Mouse (Mus musculus) adipocyte (in vitro differentiated cells): ENCODE results near the gene Micu1.

Experiments used
- DNase-seq: peaks from one replicate; pipeline ENCODE4 v3.0.0-alpha.2; 2016; ENCODE audit warnings: low spot score

Gene Micu1

DNA sequence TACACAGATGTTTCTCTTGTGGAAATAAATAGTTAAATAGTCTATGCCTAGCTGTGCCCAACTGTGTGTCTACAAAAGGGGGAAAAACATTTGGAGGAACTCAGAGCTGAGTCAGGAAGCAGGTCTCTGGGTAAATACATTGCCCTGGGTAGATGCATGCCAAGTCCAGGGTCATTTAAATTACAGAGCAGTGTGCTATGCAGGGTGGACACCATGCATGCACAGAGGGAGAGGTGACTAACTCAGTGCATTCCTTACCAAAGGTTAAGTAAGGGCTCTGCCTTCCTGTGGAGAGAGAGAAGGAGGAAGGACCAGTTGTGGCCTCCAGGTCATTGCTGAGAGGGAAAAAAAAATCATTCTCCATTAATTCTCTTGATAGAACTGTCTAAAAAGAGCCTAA, 22.4 kb downstream of the Micu1 start:
- DNase-seq: no peak

DNA sequence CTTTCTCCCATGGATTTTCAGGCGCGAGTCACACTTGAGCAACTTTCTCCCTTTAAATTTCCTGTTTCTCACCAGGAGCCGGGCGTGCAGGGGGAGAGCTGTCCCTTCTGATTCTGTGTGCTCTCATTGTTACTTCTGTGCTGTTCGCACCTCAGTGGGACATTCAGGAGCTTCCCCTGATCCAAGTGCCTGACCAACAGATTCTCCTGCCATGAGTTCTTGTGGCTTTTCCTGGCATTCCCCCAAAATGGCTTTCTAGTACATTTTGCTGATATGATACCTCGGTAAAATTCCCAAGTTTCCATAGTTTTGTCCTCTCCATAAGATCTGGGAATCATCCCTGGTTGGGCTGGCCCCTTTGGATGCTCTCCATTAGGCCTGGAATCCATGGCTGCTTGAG, 25.0 kb downstream of the Micu1 start:
- DNase-seq: no peak

DNA sequence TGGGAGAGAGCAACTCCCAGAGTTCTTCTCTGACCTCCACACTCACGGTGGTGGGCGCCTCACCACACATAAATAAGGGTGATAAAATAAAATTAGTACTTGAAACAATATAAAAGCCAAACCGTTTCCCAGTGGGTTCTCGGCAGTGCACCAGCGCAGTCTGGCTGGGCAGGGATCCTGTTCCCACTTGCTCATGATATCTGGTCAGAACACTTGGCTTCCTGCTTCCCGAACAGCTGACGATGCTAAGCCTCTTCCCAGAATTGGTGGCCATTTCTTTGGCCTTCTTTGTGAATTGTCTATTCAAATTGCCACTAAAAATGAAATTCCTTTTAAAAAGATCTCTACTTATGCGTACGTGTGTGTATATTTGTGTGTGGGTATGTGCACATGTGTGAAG, 27.0 kb downstream of the Micu1 start:
- no peak for DNase-seq

DNA sequence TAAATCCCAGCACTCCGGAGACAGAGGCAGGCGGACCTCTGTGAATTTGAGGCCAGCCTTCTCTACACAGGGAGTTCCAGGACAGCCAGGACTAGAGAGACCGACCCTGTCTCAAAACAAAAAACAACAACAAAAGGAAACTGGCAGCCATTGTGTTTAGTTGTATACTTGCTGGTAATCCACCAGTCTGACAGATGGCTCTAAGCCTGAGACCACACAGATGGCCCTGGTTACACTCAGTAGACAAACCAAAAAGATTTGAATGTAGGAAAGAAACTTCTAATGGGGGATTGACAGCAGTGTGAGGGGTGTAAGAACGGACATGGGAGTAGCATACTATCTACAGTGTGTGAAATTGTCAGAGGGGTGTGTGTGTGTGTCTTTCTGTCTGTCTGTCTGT, 27.6 kb downstream of the Micu1 start:
- no peak for DNase-seq

DNA sequence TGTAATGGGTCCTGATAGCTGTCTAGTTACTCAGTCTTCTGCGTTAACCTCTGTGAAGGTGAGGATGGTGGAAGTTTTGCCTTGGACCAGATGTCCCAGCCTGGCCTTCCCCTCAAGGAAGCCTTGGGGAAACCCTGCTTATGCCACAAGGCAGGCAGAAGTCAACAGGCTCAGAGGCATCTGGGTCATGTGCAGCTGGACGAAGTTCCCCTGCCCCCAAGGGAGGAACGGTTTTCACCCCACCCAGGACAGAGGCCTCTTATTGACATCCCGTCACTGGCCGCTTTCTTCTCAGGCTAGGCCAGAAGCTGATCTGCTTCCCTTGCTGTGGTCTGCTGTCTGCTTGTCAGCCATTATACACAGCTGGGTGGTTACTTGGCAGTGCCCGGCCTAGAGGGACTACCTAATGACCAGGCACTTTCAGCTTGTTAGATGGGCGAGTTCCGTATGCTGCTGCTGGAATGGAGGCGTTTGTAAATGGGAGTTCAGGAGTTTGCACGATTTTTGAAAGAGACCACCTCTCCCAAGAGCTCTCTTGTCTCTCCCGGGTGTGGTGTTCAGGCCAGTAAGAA, 33.8 kb downstream of the Micu1 start:
- DNase-seq: no peak

DNA sequence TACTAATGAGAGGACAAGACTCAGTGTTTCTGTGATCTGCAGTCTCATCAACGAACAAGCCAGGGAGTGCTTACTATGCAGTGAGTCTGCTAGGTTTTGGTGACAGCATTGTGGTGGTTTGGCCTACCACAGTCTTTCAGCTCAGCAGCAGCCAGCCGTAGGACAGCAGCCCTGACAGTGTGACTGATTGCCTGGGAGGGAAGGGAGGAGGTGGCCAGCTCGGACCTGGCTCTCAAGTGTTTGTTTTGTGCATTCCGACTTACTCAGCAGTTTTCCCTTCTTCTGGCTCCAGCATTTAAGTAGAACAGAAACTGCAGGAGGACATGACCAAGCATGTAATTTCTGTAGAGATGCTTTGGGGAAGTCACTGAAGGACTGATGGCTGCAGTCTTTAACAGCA, 39.2 kb downstream of the Micu1 start:
- no peak for DNase-seq

DNA sequence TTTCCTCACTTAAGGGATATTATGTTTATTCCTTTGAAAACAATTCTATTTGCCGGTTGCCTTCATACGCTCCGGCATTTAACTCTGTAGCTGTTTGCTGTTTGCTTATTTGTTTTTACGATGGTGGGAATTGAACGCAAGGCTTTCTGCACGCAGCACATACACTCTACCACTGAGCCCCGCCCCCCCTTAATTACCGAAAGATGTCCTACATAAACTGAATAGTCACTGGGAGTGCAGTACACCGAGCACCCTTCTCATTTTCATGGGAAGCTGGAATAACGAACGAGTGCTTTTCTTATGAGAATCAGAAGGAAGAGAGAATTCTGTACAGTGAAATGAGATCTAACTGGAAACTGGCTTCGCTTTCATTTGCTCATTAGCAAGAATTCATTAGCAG, 41.1 kb downstream of the Micu1 start:
- DNase-seq: no peak

DNA sequence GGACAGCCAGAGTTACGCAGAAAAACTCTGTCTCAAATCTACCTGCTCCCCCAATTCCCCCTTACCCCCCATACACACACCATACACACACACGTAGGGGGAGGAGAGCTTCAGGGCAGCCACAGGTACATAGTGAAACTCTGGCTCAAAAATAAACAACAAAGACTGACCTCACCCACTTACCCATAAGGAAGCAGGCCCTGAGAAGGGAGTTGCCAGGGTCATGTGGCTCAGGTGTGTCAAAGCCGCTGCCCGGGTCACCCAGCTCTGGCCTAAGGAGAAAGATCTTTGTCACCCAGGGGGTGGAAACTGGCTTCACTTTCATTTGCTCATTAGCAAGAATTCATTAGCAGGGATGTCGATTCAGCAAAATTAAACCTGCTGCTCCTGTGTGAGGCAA, 41.7 kb downstream of the Micu1 start:
- no peak for DNase-seq

DNA sequence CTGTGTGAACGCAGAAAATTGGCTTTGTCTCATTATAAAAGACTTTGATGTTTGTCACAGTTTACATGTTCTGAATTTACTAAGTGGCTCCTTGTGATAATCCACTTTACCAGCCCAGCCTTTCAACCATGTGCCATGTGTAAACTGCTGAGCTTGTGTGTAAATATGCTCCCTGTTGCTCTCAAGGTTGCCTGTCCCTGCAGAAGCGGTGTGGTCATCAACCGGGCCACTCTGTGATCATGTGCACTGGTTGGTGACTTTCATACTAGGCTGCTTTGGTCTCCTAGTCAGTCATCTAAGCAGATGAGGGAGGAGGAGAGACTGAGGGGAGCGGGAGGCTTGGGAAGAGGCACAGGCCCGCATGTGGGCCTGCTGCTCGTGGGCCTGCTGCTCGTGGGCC, 45.1 kb downstream of the Micu1 start:
- no peak for DNase-seq

DNA sequence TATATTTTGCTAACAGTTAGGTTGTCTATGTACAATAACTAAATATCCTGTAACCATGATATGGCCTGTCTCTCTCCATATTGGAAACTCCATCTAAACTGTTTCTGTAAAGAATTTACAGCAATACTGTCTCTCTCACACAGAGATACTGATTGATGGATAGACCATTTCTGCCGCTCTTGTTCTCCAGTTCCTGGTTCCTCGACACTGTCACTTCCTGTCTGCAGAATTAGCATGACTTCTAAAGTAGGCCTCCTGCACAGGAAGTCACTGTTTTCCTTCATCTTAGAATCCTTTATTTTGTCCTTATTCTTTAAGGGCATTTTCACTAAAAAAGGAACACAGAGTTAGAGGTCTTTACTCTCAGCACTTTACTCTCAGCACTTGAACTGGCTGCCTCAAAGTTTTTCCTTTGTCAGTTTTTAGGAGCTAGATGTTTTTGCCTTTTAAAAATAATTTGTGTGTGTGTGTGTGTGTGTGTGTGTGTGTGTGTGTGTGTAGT, 46.5 kb downstream of the Micu1 start:
- no peak for DNase-seq

DNA sequence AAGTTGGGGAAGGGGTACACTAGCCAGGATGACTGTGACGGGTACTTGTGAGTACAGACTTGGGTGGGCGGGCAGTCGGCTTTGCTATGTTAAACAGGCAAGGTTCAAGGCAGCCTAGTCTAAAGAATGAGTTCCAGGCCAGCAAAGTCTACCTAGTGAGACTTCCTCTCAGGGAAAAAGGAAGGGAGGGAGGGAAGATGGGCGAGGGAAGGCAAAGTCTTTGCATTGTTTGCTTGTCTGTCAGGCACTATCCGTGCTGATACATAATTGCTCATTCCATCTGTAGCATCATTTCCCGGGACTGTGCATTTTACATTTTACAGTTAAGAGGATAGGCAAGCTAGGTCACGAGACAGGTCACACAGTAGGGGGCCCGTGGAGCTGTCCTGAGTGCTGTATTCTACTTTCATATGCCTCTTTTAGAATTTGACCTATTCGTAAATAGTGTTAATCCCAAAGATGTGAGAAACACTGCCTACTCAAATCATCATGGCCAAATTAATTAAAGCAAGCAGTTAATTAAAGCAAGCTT, 51.3 kb downstream of the Micu1 start:
- DNase-seq: no peak

DNA sequence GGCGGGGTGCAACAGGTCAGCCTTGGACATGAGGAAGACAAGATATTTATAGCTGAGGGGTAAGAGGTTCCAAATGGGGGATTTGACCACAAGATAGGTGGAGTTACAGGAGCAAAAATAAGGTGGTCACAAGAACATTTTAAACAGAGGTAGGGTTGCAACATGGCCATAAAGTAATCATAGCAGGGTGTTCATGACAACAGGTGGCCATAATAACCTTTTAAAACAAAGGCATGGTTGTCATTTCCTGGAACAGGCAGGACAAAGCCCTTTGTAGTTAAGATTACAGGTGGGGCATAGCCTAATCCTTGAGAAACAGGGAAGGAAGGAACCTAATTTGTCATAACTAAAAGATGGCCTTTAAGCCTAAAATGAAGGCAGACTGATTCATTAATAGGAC, 51.8 kb downstream of the Micu1 start:
- no peak for DNase-seq

DNA sequence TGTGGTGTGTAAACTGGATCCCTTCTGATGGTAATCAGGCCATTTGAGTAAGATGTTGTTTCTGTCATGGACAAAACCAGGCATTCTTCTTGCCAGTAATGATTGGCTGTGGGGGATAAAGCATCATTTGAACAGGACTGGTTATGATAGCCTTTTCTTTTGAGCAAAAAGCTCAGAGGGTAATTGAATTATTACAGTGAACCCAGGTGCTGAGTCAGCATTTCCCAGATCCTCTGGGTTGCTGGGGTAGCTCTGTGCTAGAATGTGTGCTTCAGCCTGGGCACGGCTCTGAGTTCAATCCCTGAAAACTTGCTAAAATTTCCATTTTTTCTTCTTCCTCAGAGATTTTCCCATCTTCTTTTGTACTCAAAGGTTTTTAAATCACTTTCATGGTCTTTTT, 52.6 kb downstream of the Micu1 start:
- DNase-seq: no peak

DNA sequence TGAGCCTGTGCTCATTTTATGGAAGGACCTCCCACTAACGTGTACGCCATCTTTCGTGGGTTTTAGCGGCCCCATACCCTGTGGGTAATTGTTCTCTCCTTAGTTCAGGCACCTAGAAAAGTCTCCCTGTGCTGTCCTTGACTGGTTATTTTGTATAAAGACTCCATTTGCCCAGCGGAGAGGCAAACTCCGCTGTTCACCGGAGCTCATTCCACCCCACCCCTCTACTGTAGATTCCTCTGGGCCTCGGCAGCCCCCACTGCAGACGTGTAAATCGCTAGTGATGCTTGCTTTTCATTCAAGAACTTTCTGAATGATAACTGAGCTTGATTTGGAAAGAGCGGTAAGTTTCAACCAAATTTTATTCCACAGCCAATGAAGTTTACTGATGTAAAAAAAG, 53.4 kb downstream of the Micu1 start:
- DNase-seq: no peak

DNA sequence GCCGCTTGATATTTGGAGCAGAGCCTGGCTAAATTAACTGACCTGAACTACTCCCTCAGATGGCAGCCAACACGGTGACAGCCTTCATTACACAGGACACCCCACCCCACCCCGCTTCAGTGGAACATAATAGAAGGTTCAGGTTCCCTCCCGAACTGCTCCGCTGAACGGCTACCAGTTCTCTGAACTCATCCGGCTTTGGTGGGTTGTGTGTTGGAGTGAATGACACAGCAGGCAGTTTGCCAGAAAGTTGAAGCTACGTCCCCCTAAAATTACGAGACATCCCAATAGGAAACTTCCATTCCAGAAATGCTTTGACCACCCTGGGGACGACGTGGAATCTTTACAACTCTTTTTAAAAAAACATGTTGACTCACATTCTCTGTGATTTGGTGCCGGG, 53.8 kb downstream of the Micu1 start:
- DNase-seq: no peak

DNA sequence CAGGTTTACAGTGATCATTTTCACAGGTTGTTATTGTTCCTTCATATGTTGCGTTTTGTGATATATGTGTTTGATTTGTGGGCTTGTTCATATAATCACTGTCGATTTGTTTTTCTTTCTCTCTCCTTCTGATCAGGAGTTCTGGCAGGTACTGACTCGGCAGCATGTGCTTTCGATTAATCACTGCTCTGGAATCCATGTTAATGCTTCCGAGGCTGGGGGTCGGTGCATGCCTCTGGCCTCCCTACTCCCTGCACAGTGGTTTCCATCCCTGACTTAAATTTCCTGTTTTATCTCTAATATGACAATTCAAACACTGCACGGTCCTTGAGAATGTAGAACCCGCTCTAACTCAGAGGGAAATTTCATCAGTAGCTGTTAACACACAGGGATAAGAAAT, 54.3 kb downstream of the Micu1 start:
- no peak for DNase-seq

DNA sequence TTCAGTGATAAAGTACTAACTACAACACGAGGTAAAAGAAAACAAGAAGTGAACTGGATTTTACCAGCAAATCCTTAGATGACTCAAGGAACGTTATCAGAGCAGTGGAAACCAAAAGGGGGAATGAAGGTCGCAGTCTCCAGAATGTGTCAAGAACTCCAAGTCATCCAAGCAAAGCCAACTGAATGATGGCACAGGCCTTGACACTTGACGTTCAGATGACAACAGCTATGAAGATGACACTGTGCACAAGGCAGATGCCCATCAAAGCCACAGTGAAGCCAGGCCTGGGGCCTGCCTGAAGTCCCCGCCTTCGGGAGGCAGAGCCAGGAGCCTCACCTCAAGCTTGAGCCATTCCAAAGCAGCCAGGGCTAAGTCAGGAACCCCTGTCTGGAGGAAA, 62.5 kb downstream of the Micu1 start:
- DNase-seq: no peak

DNA sequence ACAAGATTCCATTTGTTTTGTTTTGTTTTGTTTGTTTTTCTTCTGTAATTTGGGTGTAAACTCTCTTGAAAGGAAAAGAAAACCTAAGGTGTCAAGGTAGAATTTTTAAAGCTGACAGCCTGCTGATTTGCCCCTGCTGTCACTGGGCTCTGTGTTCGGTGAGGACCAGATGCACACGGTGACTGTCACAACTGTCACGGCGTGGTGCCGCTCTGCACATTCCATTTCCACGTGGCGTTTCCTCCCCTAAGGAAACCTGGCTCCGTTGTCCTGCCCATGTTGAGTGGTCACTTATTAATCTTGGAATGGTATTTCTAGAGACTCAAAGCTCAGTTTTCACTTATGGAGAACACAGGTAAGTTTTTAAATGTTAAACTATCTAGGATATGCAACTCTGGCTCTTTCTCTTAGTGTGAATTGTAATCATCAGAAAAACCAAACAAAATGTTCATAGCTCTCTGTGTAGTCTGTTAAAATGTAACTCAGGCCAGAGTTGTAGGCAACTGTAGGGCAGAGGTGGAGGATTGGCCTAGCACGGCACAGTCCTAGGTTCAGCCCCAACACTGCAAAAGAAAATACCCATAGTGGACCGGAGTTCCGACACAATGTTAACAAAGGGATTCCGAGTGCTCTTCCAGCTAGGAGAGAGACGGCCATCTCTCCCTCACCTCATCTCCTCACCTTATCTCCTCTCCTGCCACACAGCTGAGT, 66.2 kb downstream of the Micu1 start:
- no peak for DNase-seq

DNA sequence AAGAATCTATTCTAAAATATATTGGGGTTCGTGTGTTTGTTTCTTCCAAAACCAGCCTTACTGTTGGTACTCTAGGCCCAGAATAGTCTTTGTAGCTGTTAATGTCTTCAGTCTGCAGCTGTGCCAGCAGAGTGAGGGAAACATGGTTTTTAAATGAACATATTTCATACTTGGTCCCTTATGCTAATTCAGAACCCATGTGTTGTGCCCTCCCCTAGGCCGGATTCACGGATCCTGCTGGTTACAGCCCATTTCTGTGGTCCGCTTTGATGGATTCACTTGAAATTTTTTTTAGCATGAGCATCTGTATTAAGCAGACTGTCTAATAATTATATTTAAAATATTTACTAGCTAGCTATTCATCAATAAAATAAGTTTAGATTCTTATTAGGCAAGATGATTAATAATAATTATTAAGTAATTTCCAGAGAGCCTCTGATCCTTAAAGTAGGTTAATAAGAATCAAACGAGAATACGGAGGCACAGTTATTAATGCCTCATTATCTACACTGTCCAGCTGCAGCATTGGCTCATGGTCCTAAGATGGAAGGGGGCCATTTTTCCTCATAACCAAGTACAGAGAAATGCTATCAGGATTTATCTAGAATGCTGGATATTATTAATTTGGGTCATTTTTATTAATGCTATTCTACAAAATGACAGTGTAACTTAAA, 69.2 kb downstream of the Micu1 start:
- no peak for DNase-seq

DNA sequence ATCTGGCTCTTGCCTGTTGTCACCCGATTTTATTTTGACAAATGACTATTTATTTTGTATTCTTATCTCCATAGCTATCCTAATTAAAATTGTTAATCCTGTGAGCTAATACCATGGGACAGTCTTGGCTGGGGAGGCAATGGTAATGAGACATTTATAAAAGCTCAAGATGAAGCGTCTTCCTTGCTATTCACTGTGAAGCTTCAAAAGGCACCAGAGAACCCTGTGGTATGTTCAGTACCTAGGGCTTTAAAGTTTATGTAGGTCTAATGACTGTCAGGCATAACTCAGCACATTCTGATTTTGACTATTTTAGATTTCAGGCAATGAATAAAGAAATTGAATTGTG, 69.7 kb downstream of the Micu1 start:
- no peak for DNase-seq

DNA sequence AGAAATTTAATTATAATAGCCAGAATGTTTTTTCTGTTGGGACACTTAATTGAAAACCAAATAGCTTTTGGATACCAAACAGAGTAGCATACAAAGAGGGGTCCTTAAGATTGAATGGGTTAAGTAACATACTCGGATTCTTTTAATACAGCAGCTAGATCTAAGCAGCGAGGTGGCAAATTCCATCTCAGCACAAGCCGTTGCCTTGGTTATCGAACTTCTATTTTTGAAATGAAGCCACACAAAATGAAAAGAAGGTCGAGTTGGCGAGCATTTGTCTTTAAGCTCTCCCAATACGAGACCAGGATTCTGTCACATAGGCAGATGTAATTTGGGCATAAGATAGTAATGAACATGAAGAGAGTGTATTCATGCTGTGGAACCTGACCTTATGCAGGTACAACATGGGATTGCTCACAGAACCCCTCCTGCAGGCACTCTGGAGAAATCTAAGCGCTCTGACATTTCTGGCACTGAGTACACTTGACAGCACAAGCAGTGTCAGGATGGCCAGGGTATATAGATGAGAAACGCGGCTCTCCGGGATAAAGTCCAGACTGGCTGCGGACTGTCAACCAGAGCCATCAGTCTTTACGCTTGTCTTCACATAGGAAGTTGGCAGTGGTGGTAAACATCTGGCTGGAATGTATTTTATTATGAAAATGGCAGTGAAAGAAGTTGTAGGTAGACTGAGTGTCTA, 71.3 kb downstream of the Micu1 start:
- DNase-seq: no peak

DNA sequence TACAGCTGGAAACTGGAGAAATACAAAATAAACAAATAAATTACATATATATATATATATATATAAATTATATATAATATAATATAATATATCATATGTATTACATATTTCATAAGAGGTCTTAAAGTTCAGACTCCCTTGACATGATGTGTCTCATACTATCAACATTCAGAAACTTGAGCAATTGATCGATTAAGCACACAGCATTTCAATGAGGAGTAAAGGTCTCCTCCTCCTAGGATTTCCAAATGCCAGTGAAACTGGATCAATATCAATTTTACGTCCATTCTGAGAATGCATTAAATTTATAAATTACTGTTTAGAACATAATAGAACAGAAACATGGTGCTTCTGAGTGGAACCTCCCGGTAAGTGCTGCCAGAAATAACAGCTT, 71.9 kb downstream of the Micu1 start:
- no peak for DNase-seq

DNA sequence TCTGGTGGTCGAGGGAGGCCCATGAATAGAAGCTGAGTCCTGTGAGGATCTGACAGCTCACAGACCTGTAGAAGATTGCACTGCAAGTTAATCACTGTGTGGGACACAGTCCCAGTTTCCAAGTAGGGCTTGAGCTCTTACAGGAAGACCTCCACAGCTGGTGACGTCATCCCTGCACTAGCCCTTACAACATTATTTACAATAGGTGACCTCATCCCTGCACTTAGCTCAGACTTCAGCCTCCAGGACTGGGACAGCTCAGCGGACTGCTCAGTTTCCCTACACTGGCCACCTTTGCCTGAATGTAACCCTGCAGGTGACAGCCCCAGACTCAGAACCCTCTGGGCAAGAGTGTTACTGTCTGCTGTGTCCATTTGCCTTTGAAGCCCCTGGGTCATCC, 75.0 kb downstream of the Micu1 start:
- DNase-seq: no peak
